Mouse (Mus musculus): ENCODE measurements around the gene Ifit3b. TPM values are rescaled to one million over a fixed set of nuclear protein-coding genes. Genes with fewer than 3 reads are reported as not detected.
A peak's percentile ranks its signal among the peaks of the same experiment; 100 is the strongest.
"Not testable (repeated sequence)": the region's sequence is repeated elsewhere in the genome, so short reads cannot be mapped to it uniquely, and the experiment has no call there.

The Ifit3b gene
- polyA plus RNA-seq, 1 experiment from 2014 or later, result 0.09 TPM

GRCm38 (mm10) chr19:34624663-34625062 lies 16.9 kb downstream of the Ifit3b start:
- no peak overlapping the region for H3K9ac ChIP-seq
- no peaks in the 10 kb centered on the region for H3K9me3 ChIP-seq
- no peaks in the 10 kb centered on the region for H3K27me3 ChIP-seq
- no peaks in the 10 kb centered on the region for H3K4me1 ChIP-seq
- ATAC-seq (ENCODE audit: low FRiP score), result no peak
- 84% methylated on average over 4 of the region's 4 CpGs for WGBS
- no peaks in the 10 kb centered on the region for H3K36me3 ChIP-seq (replicated peaks)
- H3K27ac ChIP-seq, result no peak overlapping the region
- H3K4me2 ChIP-seq, result no peak overlapping the region
- H3K4me3 ChIP-seq (replicated peaks), result no peak overlapping the region

- ATAC-seq (ENCODE audit: low FRiP score), result no peak
- no peak overlapping the region for H3K9ac ChIP-seq
- H3K4me3 ChIP-seq (replicated peaks), result no peak overlapping the region
- H3K4me2 ChIP-seq, result no peak overlapping the region
- no peaks in the 10 kb centered on the region for H3K36me3 ChIP-seq (replicated peaks)
- H3K27me3 ChIP-seq, result no peaks in the 10 kb centered on the region
- 75% methylated on average over 2 of the region's 2 CpGs for WGBS
- no peaks in the 10 kb centered on the region for H3K9me3 ChIP-seq
- no peaks in the 10 kb centered on the region for H3K4me1 ChIP-seq
- H3K27ac ChIP-seq, result no peak overlapping the region
Observed at GRCm38 (mm10) chr19:34627496-34627895, 19.7 kb downstream of the Ifit3b start.

GRCm38 (mm10) chr19:34631487-34631886 lies 23.7 kb downstream of the Ifit3b start:
- H3K27ac ChIP-seq, result no peak overlapping the region
- H3K4me3 ChIP-seq (replicated peaks), result no peak overlapping the region
- no peak for ATAC-seq (ENCODE audit: low FRiP score)
- no peaks in the 10 kb centered on the region for H3K36me3 ChIP-seq (replicated peaks)
- no peak overlapping the region for H3K4me2 ChIP-seq
- no peaks in the 10 kb centered on the region for H3K27me3 ChIP-seq
- no peak overlapping the region for H3K9ac ChIP-seq
- no peaks in the 10 kb centered on the region for H3K9me3 ChIP-seq
- H3K4me1 ChIP-seq, result no peaks in the 10 kb centered on the region

GRCm38 (mm10) chr19:34633484-34633883 lies 25.7 kb downstream of the Ifit3b start:
- H3K36me3 ChIP-seq (replicated peaks), result no peaks in the 10 kb centered on the region
- H3K4me3 ChIP-seq (replicated peaks), result no peak overlapping the region
- no peak overlapping the region for H3K9ac ChIP-seq
- ATAC-seq (ENCODE audit: low FRiP score), result no peak
- H3K4me2 ChIP-seq, result no peak overlapping the region
- H3K27ac ChIP-seq, result no peak overlapping the region
- no peaks in the 10 kb centered on the region for H3K4me1 ChIP-seq
- H3K27me3 ChIP-seq, result no peaks in the 10 kb centered on the region
- H3K9me3 ChIP-seq, result no peaks in the 10 kb centered on the region
- WGBS, result 81% methylated on average over 2 of the region's 2 CpGs

GRCm38 (mm10) chr19:34636933-34637557 lies 29.3 kb downstream of the Ifit3b start:
- H3K9ac ChIP-seq, result no peak overlapping the region
- H3K27ac ChIP-seq, result no peak overlapping the region

GRCm38 (mm10) chr19:34640623-34641022 lies 32.9 kb downstream of the Ifit3b start, which contains the start of the genes Ifit1bl2 and Ifit1:
TSS of gene Ifit1bl2 (minus strand) at chr19:34640743.
TSS of gene Ifit1 (plus strand) at chr19:34640871.
- Histone ChIP-seq H3K27me3 (no peaks in the 10 kb centered on the region), H3K4me3 (replicated peaks) (no peak within 1 kb of the TSS), H3K9me3 (no peaks in the 10 kb centered on the region), H3K4me1 (no peaks in the 10 kb centered on the region), H3K9ac (no peak within 1 kb of the TSS), H3K4me2 (no peak within 1 kb of the TSS), H3K36me3 (replicated peaks) (no peaks in the 10 kb centered on the region), H3K27ac (no peak within 1 kb of the TSS)
- ATAC-seq (ENCODE audit: low FRiP score), result no peak
- 65% methylated on average over 4 of the region's 4 CpGs for WGBS

More at GRCm38 (mm10) chr19:34636933-34637557, 29.3 kb downstream of the Ifit3b start:
- peak; percentile 75 for ATAC-seq (ENCODE audit: low FRiP score)
- Histone ChIP-seq H3K4me1 (no peaks in the 10 kb centered on the region), H3K27me3 (no peaks in the 10 kb centered on the region), H3K36me3 (replicated peaks) (no peaks in the 10 kb centered on the region), H3K4me3 (replicated peaks) (no peak overlapping the region), H3K4me2 (no peak overlapping the region), H3K9me3 (no peaks in the 10 kb centered on the region)
- 14% methylated on average over 3 of the region's 3 CpGs for WGBS

- H3K27ac ChIP-seq, result no peak overlapping the region
- ATAC-seq (ENCODE audit: low FRiP score), result no peak
- H3K4me3 ChIP-seq (replicated peaks), result no peak overlapping the region
- no peaks in the 10 kb centered on the region for H3K9me3 ChIP-seq
- 87% methylated on average over 5 of the region's 5 CpGs for WGBS
- H3K4me2 ChIP-seq, result no peak overlapping the region
- H3K4me1 ChIP-seq, result no peaks in the 10 kb centered on the region
- H3K27me3 ChIP-seq, result no peaks in the 10 kb centered on the region
- H3K36me3 ChIP-seq (replicated peaks), result no peaks in the 10 kb centered on the region
- H3K9ac ChIP-seq, result no peak overlapping the region
Observed at GRCm38 (mm10) chr19:34642616-34643015, 34.8 kb downstream of the Ifit3b start.

- not testable (repeated sequence) for H3K36me3 ChIP-seq (replicated peaks); H3K9ac ChIP-seq; ATAC-seq (ENCODE audit: low FRiP score); H3K4me2 ChIP-seq; H3K4me1 ChIP-seq; H3K27ac ChIP-seq; H3K9me3 ChIP-seq; H3K27me3 ChIP-seq; H3K4me3 ChIP-seq (replicated peaks)
- WGBS, result 89% methylated on average over 8 of the region's 8 CpGs
Observed at GRCm38 (mm10) chr19:34647630-34648029, 39.9 kb downstream of the Ifit3b start.

GRCm38 (mm10) chr19:34650276-34650675 lies 42.5 kb downstream of the Ifit3b start:
- H3K9me3 ChIP-seq, result no peaks in the 10 kb centered on the region
- no peak for ATAC-seq (ENCODE audit: low FRiP score)

GRCm38 (mm10) chr19:34650997-34651396 lies 43.2 kb downstream of the Ifit3b start:
- H3K4me3 ChIP-seq (replicated peaks), result no peak overlapping the region
- H3K4me1 ChIP-seq, result no peaks in the 10 kb centered on the region
- no peak overlapping the region for H3K9ac ChIP-seq
- no peaks in the 10 kb centered on the region for H3K27me3 ChIP-seq
- WGBS, result 89% methylated on average over 6 of the region's 6 CpGs
- H3K9me3 ChIP-seq, result no peaks in the 10 kb centered on the region
- ATAC-seq (ENCODE audit: low FRiP score), result no peak
- H3K36me3 ChIP-seq (replicated peaks), result no peaks in the 10 kb centered on the region
- H3K27ac ChIP-seq, result no peak overlapping the region
- no peak overlapping the region for H3K4me2 ChIP-seq

More at GRCm38 (mm10) chr19:34650276-34650675, 42.5 kb downstream of the Ifit3b start:
- H3K4me3 ChIP-seq (replicated peaks), result no peak overlapping the region
- no peaks in the 10 kb centered on the region for H3K4me1 ChIP-seq
- H3K27ac ChIP-seq, result no peak overlapping the region
- no peak overlapping the region for H3K4me2 ChIP-seq
- no peaks in the 10 kb centered on the region for H3K36me3 ChIP-seq (replicated peaks)
- no peaks in the 10 kb centered on the region for H3K27me3 ChIP-seq
- no peak overlapping the region for H3K9ac ChIP-seq
- 92% methylated on average over 3 of the region's 3 CpGs for WGBS

- H3K4me3 ChIP-seq (replicated peaks), result no peak overlapping the region
- no peak overlapping the region for H3K27ac ChIP-seq
- WGBS, result 90% methylated on average over 10 of the region's 10 CpGs
- H3K4me2 ChIP-seq, result no peak overlapping the region
- H3K9me3 ChIP-seq, result no peaks in the 10 kb centered on the region
- ATAC-seq (ENCODE audit: low FRiP score), result no peak
- 0 out of 2 replicates have a peak, but pooled peaks cover 2% of the 10 kb centered on the region for H3K4me1 ChIP-seq
- H3K36me3 ChIP-seq (replicated peaks), result no peaks in the 10 kb centered on the region
- no peak overlapping the region for H3K9ac ChIP-seq
- H3K27me3 ChIP-seq, result no peaks in the 10 kb centered on the region
Observed at GRCm38 (mm10) chr19:34655227-34655805, 47.5 kb downstream of the Ifit3b start.

GRCm38 (mm10) chr19:34656511-34657298 lies 48.9 kb downstream of the Ifit3b start:
- Histone ChIP-seq H3K4me2 (no peak overlapping the region), H3K4me1 (0 out of 2 replicates have a peak, but pooled peaks cover 2% of the 10 kb centered on the region), H3K4me3 (replicated peaks) (no peak overlapping the region), H3K9ac (no peak overlapping the region), H3K36me3 (replicated peaks) (no peaks in the 10 kb centered on the region), H3K9me3 (no peaks in the 10 kb centered on the region), H3K27me3 (no peaks in the 10 kb centered on the region), H3K27ac (no peak overlapping the region)
- WGBS, result 39% methylated on average over 2 of the region's 2 CpGs
- ATAC-seq (ENCODE audit: low FRiP score), result no peak

All from forebrain, embryonic 12.5 days (tissue).